Mouse (Mus musculus): ENCODE data around the gene Cpsf6. TPM values are rescaled to one million over a fixed set of nuclear protein-coding genes. Genes with fewer than 3 reads are reported as not detected.
"Not testable (repeated sequence)": the region's sequence is repeated elsewhere in the genome, so short reads cannot be mapped to it uniquely, and the experiment has no call there.

Gene Cpsf6
- total RNA-seq, 2 experiments from 2014 or later, result 102 TPM

DNA sequence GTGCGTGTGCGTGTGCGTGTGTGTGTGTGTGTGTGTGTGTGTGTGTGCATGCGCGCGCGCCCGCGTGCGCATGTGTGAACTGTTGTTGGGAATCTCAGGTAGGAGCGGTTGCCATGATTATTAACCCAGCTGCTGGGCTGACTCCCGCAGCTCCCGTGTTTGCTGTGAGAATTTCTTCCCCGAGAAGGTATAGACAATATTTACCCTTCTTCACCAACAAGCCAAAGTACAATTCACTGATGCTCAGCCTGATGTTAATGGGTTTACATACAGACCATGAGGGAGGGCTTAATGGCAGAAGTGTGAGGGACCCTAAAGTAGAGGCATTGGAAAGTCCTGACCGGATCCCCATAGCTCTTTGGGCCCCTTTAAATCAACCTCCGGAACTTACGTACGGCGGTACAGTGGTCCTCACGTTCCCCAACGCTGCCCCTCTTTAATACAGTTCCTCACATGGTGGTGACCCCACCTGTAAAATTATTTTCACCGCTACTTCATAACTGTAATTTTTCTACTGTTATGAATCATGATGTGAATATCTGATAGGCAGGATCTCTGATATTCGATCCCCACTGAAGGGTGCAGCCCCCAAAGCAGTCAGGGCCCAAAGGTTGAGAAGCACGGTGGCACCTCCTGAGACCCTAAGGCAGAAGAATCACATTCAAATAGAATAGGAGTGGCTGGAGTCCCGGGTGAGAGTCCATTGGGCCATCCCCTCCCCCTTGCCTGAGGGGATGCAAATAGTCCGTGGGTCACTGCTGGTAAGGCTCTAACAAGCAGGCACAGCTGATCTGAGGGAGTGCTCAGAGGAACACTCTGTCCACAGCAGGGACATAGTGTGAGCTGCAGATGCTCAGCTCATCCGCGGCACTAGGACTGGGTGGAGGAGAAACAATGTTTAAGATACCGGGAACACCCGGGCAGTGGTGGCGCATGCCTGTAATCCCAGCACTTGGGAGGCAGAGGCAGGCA, 10.4 kb upstream of the Cpsf6 start:
- no peak for DNase-seq (ENCODE audit: low spot score in 2 of 2)
- intact Hi-C loops (cut with DNase I), result no loop called here

DNA sequence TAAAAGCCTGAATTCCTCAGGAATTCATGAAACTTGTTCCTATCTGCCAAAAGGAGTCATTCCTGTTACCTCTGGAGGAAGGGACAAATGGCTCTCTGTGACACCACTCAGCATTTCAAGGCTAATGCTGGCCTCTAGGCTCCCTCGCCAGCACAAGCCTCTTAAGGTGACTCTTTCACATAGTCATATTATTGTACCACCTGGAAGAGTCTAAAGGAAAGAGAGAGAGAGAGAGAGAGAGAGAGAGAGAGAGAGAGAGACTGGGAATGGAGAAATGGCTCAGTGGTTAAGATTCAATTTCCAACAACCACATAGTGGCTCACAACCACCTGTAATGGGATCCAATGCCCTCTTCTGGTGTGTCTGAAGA, 9.5 kb upstream of the Cpsf6 start:
- DNase-seq (ENCODE audit: low spot score in 2 of 2), result no peak
- intact Hi-C loops (cut with DNase I), result no loop called here

GRCm38 (mm10) chr10:117388637-117389370, 9.0 kb upstream of the Cpsf6 start:
- intact Hi-C loops (cut with DNase I), result no loop called here
- DNase-seq (ENCODE audit: low spot score in 2 of 2), result no peak

GRCm38 (mm10) chr10:117387961-117388636, 8.3 kb upstream of the Cpsf6 start:
- DNase-seq (ENCODE audit: low spot score in 2 of 2); intact Hi-C loops (cut with DNase I): not testable (repeated sequence)

GRCm38 (mm10) chr10:117386981-117387380, 7.2 kb upstream of the Cpsf6 start:
- DNase-seq (ENCODE audit: low spot score in 2 of 2), result no peak
- intact Hi-C loops (cut with DNase I), result no loop called here

- intact Hi-C loops (cut with DNase I), result no loop called here
- DNase-seq (ENCODE audit: low spot score in 2 of 2), result no peak
Measured at GRCm38 (mm10) chr10:117386261-117386660, 6.4 kb upstream of the Cpsf6 start.

DNA sequence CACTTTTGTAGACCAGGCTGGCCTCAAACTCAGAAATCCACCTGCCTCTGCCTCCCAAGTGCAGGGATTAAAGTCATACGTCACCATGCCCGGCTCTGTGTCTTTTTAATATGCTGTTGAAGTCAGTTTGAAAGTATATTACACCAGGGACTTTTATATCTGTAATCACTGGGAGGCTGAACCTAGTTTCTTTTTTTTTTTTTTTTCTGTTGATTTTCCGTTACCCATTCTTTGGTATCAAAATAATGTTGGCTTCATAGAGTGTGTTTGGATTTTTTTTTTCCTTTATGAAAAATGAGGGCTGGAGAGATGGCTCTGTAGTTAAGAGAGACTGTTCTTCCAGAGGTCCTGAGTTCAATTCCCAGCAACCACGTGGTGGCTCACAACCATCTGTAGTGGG, 5.6 kb upstream of the Cpsf6 start:
- DNase-seq (ENCODE audit: low spot score in 2 of 2), result no peak
- intact Hi-C loops (cut with DNase I), result no loop called here

- intact Hi-C loops (cut with DNase I), result no loop called here
- DNase-seq (ENCODE audit: low spot score in 2 of 2), result no peak
Measured at GRCm38 (mm10) chr10:117385086-117385430, 5.2 kb upstream of the Cpsf6 start.

- intact Hi-C loops (cut with DNase I), result no loop called here
- no peak for DNase-seq (ENCODE audit: low spot score in 2 of 2)
Measured at GRCm38 (mm10) chr10:117384386-117385085, 4.7 kb upstream of the Cpsf6 start.

- no peak for DNase-seq (ENCODE audit: low spot score in 2 of 2)
Measured at GRCm38 (mm10) chr10:117383941-117384340, 4.1 kb upstream of the Cpsf6 start.

DNA sequence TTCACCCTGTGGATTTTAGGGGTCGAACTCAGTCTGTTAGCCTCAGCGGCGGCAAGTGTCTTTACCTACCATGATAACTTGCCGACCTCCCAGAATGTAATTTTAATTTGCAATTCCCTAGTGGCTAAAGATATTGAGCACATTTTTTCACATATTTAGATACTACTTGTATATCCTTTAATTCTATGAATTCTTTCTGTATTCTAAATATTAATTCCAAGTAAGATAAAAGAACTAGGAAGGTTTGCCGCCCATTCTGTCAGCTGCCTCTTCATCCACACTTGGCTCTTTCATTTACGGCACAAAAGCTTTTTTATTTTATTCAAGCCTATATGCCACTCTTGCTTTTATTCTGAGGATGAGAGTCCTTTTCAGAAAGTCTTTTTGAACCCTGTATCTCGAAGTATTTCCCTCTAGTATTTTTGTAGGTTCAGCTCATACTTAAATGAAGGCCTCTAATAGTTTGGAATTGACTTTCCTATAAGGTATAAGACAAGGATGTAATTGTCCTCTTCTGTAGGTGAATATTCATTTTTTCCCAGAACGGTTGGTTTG, 3.3 kb upstream of the Cpsf6 start:
- DNase-seq (ENCODE audit: low spot score in 2 of 2), result no peak
- intact Hi-C loops (cut with DNase I), result no loop called here

More at GRCm38 (mm10) chr10:117383941-117384340, 4.1 kb upstream of the Cpsf6 start:
- intact Hi-C loops (cut with DNase I), result no loop called here

GRCm38 (mm10) chr10:117382146-117382545, 2.3 kb upstream of the Cpsf6 start:
- no peak for DNase-seq (ENCODE audit: low spot score in 2 of 2)
- intact Hi-C loops (cut with DNase I), result no loop called here

DNA sequence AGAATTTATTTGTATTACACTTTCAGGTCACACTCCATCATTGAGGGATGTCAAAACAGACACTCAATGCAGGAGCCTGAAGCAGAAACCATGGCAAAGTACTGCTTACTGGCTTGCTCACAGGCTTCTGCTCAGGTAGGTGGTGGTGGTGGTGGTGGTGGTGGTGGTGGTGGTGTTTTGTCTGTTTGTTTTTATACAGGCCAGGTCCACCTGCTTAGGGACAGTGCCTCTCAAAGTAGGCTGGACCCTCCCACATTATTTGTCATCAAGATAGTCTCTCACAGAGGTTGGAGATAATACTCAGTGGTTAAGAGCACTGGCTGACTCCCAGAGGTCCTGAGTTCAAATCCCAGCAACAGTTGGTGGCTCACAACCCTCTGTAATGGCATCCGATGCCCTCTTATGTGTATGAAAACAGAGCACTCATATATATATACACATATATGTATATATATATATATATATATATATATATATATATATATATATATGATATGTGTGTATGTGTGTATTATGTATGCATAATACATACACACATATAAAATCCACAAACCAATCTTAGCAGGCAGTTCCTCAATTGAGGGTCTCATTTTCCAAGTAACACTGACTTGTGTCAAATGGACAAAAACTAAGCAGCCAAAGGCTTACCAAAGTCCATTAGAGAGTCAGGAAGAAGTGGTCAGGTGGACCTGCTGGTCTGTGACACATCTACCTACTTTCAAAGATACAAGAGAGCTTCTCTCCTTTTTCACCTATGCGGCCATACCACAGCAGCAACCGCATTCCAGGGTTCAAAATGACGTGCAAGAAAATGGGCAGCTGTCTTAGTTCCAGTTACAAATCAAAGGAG, 1.1 kb upstream of the Cpsf6 start:
- no peak for DNase-seq (ENCODE audit: low spot score in 2 of 2)
- intact Hi-C loops (cut with DNase I), result no loop called here

DNA sequence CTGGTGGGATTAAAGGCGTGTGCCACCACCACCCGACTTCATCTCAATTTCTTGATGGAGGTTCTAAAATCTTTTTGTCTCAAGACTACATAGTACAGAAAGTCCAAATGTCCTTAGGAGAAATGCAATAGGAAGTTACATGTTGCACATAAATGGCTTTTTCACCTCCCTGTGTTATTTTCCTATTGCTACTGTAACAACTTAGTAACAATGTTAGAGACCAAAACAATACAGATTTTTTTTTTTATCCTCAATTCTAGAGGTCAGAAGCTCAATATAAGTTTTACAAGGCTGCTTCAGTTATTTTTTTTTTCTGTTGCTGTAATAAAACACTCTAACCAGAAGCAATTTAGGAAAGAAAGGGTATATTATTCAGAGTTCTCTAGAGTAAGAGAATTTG, 374 bp downstream of the Cpsf6 start:
- no peak for DNase-seq (ENCODE audit: low spot score in 2 of 2)
- intact Hi-C loops (cut with DNase I), result loop anchor here (5.0 to 10.0 kb wide), 3 partner anchors 38 to 295 kb away; no protein-coding TSS in a partner anchor

DNA sequence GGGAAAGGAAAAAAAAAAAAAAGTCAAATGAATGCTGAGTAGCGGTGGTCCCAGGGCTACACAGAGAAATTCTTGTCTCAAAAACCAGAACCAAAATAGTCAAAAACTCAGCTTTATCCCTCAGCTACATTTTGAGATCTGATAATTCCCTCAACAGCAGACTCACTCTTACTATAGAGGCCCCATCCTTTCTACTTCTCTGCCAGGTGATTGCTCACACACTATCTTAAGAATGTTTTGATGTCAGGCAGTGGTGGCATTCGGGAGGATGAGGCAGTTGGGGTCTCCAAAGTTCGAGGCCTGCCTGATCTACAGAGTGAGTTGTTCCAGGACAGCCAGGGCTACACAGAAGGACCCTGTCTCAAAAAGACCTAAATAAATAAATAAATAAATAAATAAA, 1.2 kb downstream of the Cpsf6 start:
- no peak for DNase-seq (ENCODE audit: low spot score in 2 of 2)
- intact Hi-C loops (cut with DNase I), result loop anchor here (5.0 to 10.0 kb wide), 3 partner anchors 39 to 296 kb away; no protein-coding TSS in a partner anchor

GRCm38 (mm10) chr10:117378291-117378555, 1.6 kb downstream of the Cpsf6 start:
- DNase-seq (ENCODE audit: low spot score in 2 of 2), result no peak
- intact Hi-C loops (cut with DNase I), result loop anchor here (5.0 to 10.0 kb wide), 3 partner anchors 39 to 297 kb away; no protein-coding TSS in a partner anchor

- intact Hi-C loops (cut with DNase I), result loop anchor here (5.0 to 10.0 kb wide), 3 partner anchors 40 to 297 kb away; no protein-coding TSS in a partner anchor
Measured at GRCm38 (mm10) chr10:117377431-117378290, 2.2 kb downstream of the Cpsf6 start.

More at GRCm38 (mm10) chr10:117377431-117378290, 2.2 kb downstream of the Cpsf6 start:
- DNase-seq (ENCODE audit: low spot score in 2 of 2), result no peak
